Mouse (Mus musculus): ENCODE measurements around the gene Acp7. TPM values are rescaled to one million over a fixed set of nuclear protein-coding genes. Genes with fewer than 3 reads are reported as not detected.

Gene Acp7
- polyA plus RNA-seq, 1 experiment from 2014 or later, result not detected

- Histone ChIP-seq H3K4me1 (ENCODE audit: control insufficient read depth, low read depth, low read length) (peaks cover 57% of the 10 kb centered on the region), H3K27ac (ENCODE audit: low read length) (peak overlapping the region; percentile 94), H3K9me3 (replicated peaks; ENCODE audit: control insufficient read depth, low read length) (no peaks in the 10 kb centered on the region), H3K4me3 (ENCODE audit: low read depth, low read length) (peak overlapping the region; percentile 70), H3K27me3 (ENCODE audit: control insufficient read depth, insufficient read depth, low read depth, low read length) (no peaks in the 10 kb centered on the region), H3K9ac (ENCODE audit: low read depth, low read length) (peak overlapping the region; percentile 81), H3K36me3 (ENCODE audit: control insufficient read depth, insufficient read depth) (no peaks in the 10 kb centered on the region), H3K4me2 (ENCODE audit: low read depth, low read length) (peak overlapping the region; percentile 84)
- peak; percentile 92 for ATAC-seq (ENCODE audit: low read depth)
- 51% methylated on average over 20 of the region's 20 CpGs for WGBS (ENCODE audit: insufficient replicate concordance)
Measured at GRCm38 (mm10) chr7:28596436-28597276, 34.5 kb downstream of the Acp7 start.

- Histone ChIP-seq H3K27me3 (ENCODE audit: control insufficient read depth, insufficient read depth, low read depth, low read length) (no peaks in the 10 kb centered on the region), H3K9ac (ENCODE audit: low read depth, low read length) (peak overlapping the region; percentile 40), H3K9me3 (replicated peaks; ENCODE audit: control insufficient read depth, low read length) (no peaks in the 10 kb centered on the region), H3K4me1 (ENCODE audit: control insufficient read depth, low read depth, low read length) (peaks cover 64% of the 10 kb centered on the region), H3K27ac (ENCODE audit: low read length) (peak overlapping the region; percentile 94), H3K36me3 (ENCODE audit: control insufficient read depth, insufficient read depth) (no peaks in the 10 kb centered on the region), H3K4me3 (ENCODE audit: low read depth, low read length) (peak overlapping the region; percentile 70), H3K4me2 (ENCODE audit: low read depth, low read length) (peak overlapping the region; percentile 84)
- WGBS (ENCODE audit: insufficient replicate concordance), result 73% methylated on average over 8 of the region's 8 CpGs
- ATAC-seq (ENCODE audit: low read depth), result no peak
Measured at GRCm38 (mm10) chr7:28595751-28596435, 35.2 kb downstream of the Acp7 start.

GRCm38 (mm10) chr7:28593206-28594111, 37.7 kb downstream of the Acp7 start:
- ATAC-seq (ENCODE audit: low read depth), result no peak
- Histone ChIP-seq H3K4me3 (ENCODE audit: low read depth, low read length) (no peak overlapping the region), H3K9me3 (replicated peaks; ENCODE audit: control insufficient read depth, low read length) (no peaks in the 10 kb centered on the region), H3K27me3 (ENCODE audit: control insufficient read depth, insufficient read depth, low read depth, low read length) (no peaks in the 10 kb centered on the region), H3K4me2 (ENCODE audit: low read depth, low read length) (no peak overlapping the region), H3K9ac (ENCODE audit: low read depth, low read length) (no peak overlapping the region), H3K27ac (ENCODE audit: low read length) (no peak overlapping the region), H3K36me3 (ENCODE audit: control insufficient read depth, insufficient read depth) (no peaks in the 10 kb centered on the region), H3K4me1 (ENCODE audit: control insufficient read depth, low read depth, low read length) (peaks cover 68% of the 10 kb centered on the region)
- WGBS (ENCODE audit: insufficient replicate concordance), result 51% methylated on average over 14 of the region's 14 CpGs

- no peak overlapping the region for H3K4me3 ChIP-seq (ENCODE audit: low read depth, low read length)
- no peak for ATAC-seq (ENCODE audit: low read depth)
- WGBS (ENCODE audit: insufficient replicate concordance), result 52% methylated on average over 1 of the region's 1 CpGs
- H3K4me1 ChIP-seq (ENCODE audit: control insufficient read depth, low read depth, low read length), result peaks cover 71% of the 10 kb centered on the region
- no peak overlapping the region for H3K9ac ChIP-seq (ENCODE audit: low read depth, low read length)
- no peak overlapping the region for H3K27ac ChIP-seq (ENCODE audit: low read length)
- no peak overlapping the region for H3K4me2 ChIP-seq (ENCODE audit: low read depth, low read length)
- H3K27me3 ChIP-seq (ENCODE audit: control insufficient read depth, insufficient read depth, low read depth, low read length), result no peaks in the 10 kb centered on the region
- no peaks in the 10 kb centered on the region for H3K9me3 ChIP-seq (replicated peaks; ENCODE audit: control insufficient read depth, low read length)
- H3K36me3 ChIP-seq (ENCODE audit: control insufficient read depth, insufficient read depth), result no peaks in the 10 kb centered on the region
Measured at GRCm38 (mm10) chr7:28591862-28592261, 39.3 kb downstream of the Acp7 start.

GRCm38 (mm10) chr7:28587644-28588043, 43.5 kb downstream of the Acp7 start:
- Histone ChIP-seq H3K4me1 (ENCODE audit: control insufficient read depth, low read depth, low read length) (peaks cover 74% of the 10 kb centered on the region), H3K36me3 (ENCODE audit: control insufficient read depth, insufficient read depth) (no peaks in the 10 kb centered on the region), H3K27ac (ENCODE audit: low read length) (no peak overlapping the region), H3K4me3 (ENCODE audit: low read depth, low read length) (no peak overlapping the region), H3K27me3 (ENCODE audit: control insufficient read depth, insufficient read depth, low read depth, low read length) (no peaks in the 10 kb centered on the region), H3K9ac (ENCODE audit: low read depth, low read length) (no peak overlapping the region), H3K4me2 (ENCODE audit: low read depth, low read length) (no peak overlapping the region), H3K9me3 (replicated peaks; ENCODE audit: control insufficient read depth, low read length) (no peaks in the 10 kb centered on the region)
- ATAC-seq (ENCODE audit: low read depth), result no peak

GRCm38 (mm10) chr7:28586663-28587411, 44.3 kb downstream of the Acp7 start:
- no peak overlapping the region for H3K27ac ChIP-seq (ENCODE audit: low read length)
- WGBS (ENCODE audit: insufficient replicate concordance), result 75% methylated on average over 6 of the region's 6 CpGs
- no peak for ATAC-seq (ENCODE audit: low read depth)

GRCm38 (mm10) chr7:28585001-28585400, 46.1 kb downstream of the Acp7 start:
- no peaks in the 10 kb centered on the region for H3K27me3 ChIP-seq (ENCODE audit: control insufficient read depth, insufficient read depth, low read depth, low read length)
- H3K36me3 ChIP-seq (ENCODE audit: control insufficient read depth, insufficient read depth), result no peaks in the 10 kb centered on the region
- ATAC-seq (ENCODE audit: low read depth), result no peak
- peak overlapping the region; percentile 85 for H3K27ac ChIP-seq (ENCODE audit: low read length)
- H3K4me1 ChIP-seq (ENCODE audit: control insufficient read depth, low read depth, low read length), result peaks cover 78% of the 10 kb centered on the region
- WGBS (ENCODE audit: insufficient replicate concordance), result 78% methylated on average over 6 of the region's 6 CpGs
- H3K9me3 ChIP-seq (replicated peaks; ENCODE audit: control insufficient read depth, low read length), result no peaks in the 10 kb centered on the region
- peak overlapping the region; percentile 13 for H3K9ac ChIP-seq (ENCODE audit: low read depth, low read length)
- no peak overlapping the region for H3K4me3 ChIP-seq (ENCODE audit: low read depth, low read length)
- H3K4me2 ChIP-seq (ENCODE audit: low read depth, low read length), result peak overlapping the region; percentile 34; the same call in 1 of the 2 replicates

More at GRCm38 (mm10) chr7:28586663-28587411, 44.3 kb downstream of the Acp7 start:
- H3K9ac ChIP-seq (ENCODE audit: low read depth, low read length), result no peak overlapping the region
- no peak overlapping the region for H3K4me2 ChIP-seq (ENCODE audit: low read depth, low read length)
- H3K27me3 ChIP-seq (ENCODE audit: control insufficient read depth, insufficient read depth, low read depth, low read length), result no peaks in the 10 kb centered on the region
- H3K4me3 ChIP-seq (ENCODE audit: low read depth, low read length), result no peak overlapping the region
- no peaks in the 10 kb centered on the region for H3K36me3 ChIP-seq (ENCODE audit: control insufficient read depth, insufficient read depth)
- H3K4me1 ChIP-seq (ENCODE audit: control insufficient read depth, low read depth, low read length), result peaks cover 75% of the 10 kb centered on the region
- no peaks in the 10 kb centered on the region for H3K9me3 ChIP-seq (replicated peaks; ENCODE audit: control insufficient read depth, low read length)

- Histone ChIP-seq H3K9me3 (replicated peaks; ENCODE audit: control insufficient read depth, low read length) (no peaks in the 10 kb centered on the region), H3K4me1 (ENCODE audit: control insufficient read depth, low read depth, low read length) (peaks cover 83% of the 10 kb centered on the region), H3K36me3 (ENCODE audit: control insufficient read depth, insufficient read depth) (no peaks in the 10 kb centered on the region), H3K4me3 (ENCODE audit: low read depth, low read length) (no peak overlapping the region), H3K27me3 (ENCODE audit: control insufficient read depth, insufficient read depth, low read depth, low read length) (no peaks in the 10 kb centered on the region), H3K4me2 (ENCODE audit: low read depth, low read length) (peak overlapping the region; percentile 50; the same call in 1 of the 2 replicates), H3K9ac (ENCODE audit: low read depth, low read length) (peak overlapping the region; percentile 13), H3K27ac (ENCODE audit: low read length) (peak overlapping the region; percentile 85)
- 30% methylated on average over 4 of the region's 4 CpGs for WGBS (ENCODE audit: insufficient replicate concordance)
- peak; percentile 20 for ATAC-seq (ENCODE audit: low read depth)
Measured at GRCm38 (mm10) chr7:28584468-28584867, 46.7 kb downstream of the Acp7 start.
